Mouse (Mus musculus) forebrain, postnatal 0 days (tissue): Measurements from ENCODE around the gene Shroom3. TPM values are rescaled to one million over a fixed set of nuclear protein-coding genes. Genes with fewer than 3 reads are reported as not detected.

Experiments used
- ATAC-seq: fragments of 200-750 bp; cut with Nextera tagmentation; 2 replicates; pipeline ENCODE4 v1.8.0; 2017; ENCODE audit warnings: mild to moderate bottlenecking, moderate library complexity
- DNase-seq: peaks from one replicate; pipeline ENCODE4 v3.0.0-alpha.2; 2015
- H3K27ac ChIP-seq: fragments of 300-500 bp; sonication (generic); 2 replicates; pipeline ENCODE4 v1.5.1; 2014; ENCODE audit warnings: low read depth, mild to moderate bottlenecking, antibody characterized with exemption, low read length, moderate library complexity, mixed read lengths
- H3K27me3 ChIP-seq: fragments of 300-500 bp; sonication (generic); 2 replicates; pipeline ENCODE4 v1.6.1; 2014; ENCODE audit warnings: mild to moderate bottlenecking, low read length, mixed read lengths; ENCODE audit not compliant: insufficient read depth
- H3K36me3 ChIP-seq: fragments of 300-500 bp; sonication (generic); 2 replicates; pipeline ENCODE4 v1.6.1; 2014; ENCODE audit warnings: mild to moderate bottlenecking, moderate library complexity; ENCODE audit not compliant: insufficient read depth
- H3K4me1 ChIP-seq: fragments of 300-500 bp; sonication (generic); 2 replicates; pipeline ENCODE4 v1.6.1; 2014; ENCODE audit warnings: antibody characterized with exemption; ENCODE audit not compliant: insufficient read depth
- H3K4me2 ChIP-seq: fragments of 300-500 bp; sonication (generic); 2 replicates; pipeline ENCODE4 v1.6.1; 2014; ENCODE audit warnings: low read depth, mild to moderate bottlenecking, moderate library complexity
- H3K4me3 ChIP-seq: fragments of 300-500 bp; sonication (generic); 2 replicates; pipeline ENCODE4 v1.5.1; 2014; ENCODE audit warnings: low read depth, low read length, mixed read lengths
- H3K9ac ChIP-seq: fragments of 300-500 bp; sonication (generic); 2 replicates; pipeline ENCODE4 v1.6.1; 2014; ENCODE audit warnings: mild to moderate bottlenecking
- H3K9me3 ChIP-seq: fragments of 300-500 bp; sonication (generic); 2 replicates; pipeline ENCODE4 v1.6.1; 2016; ENCODE audit warnings: low read length
- CTCF ChIP-seq: sonication (generic); IDR thresholded peaks from 2 replicates; pipeline ENCODE4 v1.5.1; 2016; ENCODE audit warnings: antibody characterized with exemption, control low read depth, low read depth
- WGBS: fragments of 180-500 bp; shearing (Covaris S2); extraction: QIAGEN DNeasy Blood & Tissue Kit; methylation state at CpG from one replicate; pipeline ENCODE4 v1.1.7; 2014; 5-methylcytosine and 5-hydroxymethylcytosine counted together
- polyA plus RNA-seq: library from polyadenylated mRNA; unstranded; fragments of >200 nt; fragmentation: Nextera tagmentation; extraction: Ambion mirVana; gene quantifications from 2 replicates; pipeline ENCODE4 v1.2.1, GENCODE M21; 2015
- total RNA-seq: library from RNA; depleted of rRNA; stranded (reverse); fragments of >200 nt; gene quantifications from 2 replicates; pipeline ENCODE4 v1.2.3, GENCODE M21; 2014

Shroom3 gene
- total and polyA plus RNA-seq, 2 experiments from 2014 or later: 0.91 to 5.8 TPM

DNA sequence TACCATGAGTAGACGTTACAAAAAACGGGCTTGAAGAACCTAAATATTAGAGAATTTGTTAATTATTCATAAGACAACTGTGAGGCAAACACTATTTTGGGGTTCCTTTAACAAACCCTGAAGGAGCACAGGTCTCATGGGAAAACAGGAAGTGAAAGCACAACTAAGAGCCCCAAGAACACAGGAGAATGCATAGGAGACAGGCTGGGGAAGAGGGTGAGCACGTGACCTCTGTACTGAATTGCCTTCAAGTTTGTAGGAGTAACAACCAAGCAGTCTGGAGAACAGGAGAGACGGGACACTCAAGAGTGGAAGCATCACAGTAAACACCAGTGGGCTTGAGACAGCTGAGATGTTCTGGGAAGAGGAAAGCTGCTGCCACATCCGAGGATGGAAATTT, 16.4 kb upstream of the Shroom3 start:
- H3K4me3 ChIP-seq: no peak overlapping the region
- DNase-seq: no peak
- no peak for ATAC-seq
- no peaks in the 10 kb centered on the region for H3K36me3 ChIP-seq
- 86% methylated on average over 5 of the region's 5 CpGs for WGBS
- no peaks in the 10 kb centered on the region for H3K4me1 ChIP-seq
- H3K9me3 ChIP-seq: no peaks in the 10 kb centered on the region
- H3K9ac ChIP-seq: no peak overlapping the region
- no peak for TF ChIP-seq CTCF
- no peak overlapping the region for H3K27ac ChIP-seq
- no peak overlapping the region for H3K4me2 ChIP-seq
- no peaks in the 10 kb centered on the region for H3K27me3 ChIP-seq

DNA sequence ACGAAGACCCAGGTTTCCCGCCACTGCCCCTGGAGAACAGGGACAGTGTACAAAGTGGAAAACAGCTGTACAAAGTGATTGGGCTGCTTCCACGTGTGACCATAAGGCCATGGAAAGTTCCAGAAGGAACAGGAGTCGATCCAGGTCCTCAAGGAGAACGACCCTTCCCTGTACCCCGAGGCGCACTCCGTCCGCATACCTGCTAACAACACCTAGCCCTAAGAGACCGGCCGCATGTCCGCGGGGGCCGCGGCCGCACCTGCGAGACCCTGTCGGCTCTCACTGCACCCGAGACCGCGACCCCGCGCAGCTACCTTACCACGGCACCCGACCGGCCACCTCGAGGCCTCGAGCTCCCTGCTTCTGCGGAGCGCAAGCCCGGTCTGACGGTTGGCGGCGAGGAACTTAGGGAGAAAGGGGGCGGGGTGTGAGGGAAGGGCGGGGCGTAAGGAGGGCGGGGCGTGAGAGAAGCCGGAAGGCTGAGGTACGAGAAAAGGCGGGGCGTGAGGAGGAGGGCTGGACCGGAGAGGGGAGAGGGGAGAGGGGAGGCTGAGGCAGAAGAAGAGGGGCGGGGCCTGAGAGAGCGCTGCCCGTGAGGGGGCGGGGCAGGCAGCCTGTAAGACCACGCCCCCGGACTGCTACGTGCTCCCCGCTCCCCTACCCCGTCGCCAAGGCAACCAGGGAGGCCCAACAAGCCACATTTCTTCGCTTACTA, 8.2 kb upstream of the Shroom3 start, which contains the start of gene Ccdc158:
TSS of gene Ccdc158 (minus strand) at position 413 of the 715 bp plus-strand sequence.
- DNase-seq (peak; percentile 90), ATAC-seq (peak; percentile 92)
- peak within 1 kb of the TSS; percentile 49 for H3K9ac ChIP-seq
- TF ChIP-seq CTCF: no peak
- peak within 1 kb of the TSS; percentile 55 for H3K4me3 ChIP-seq
- 17% methylated on average over 49 of the region's 55 CpGs for WGBS
- H3K9me3 ChIP-seq: no peaks in the 10 kb centered on the region
- no peaks in the 10 kb centered on the region for H3K27me3 ChIP-seq
- no peaks in the 10 kb centered on the region for H3K36me3 ChIP-seq
- H3K4me1 ChIP-seq: no peaks in the 10 kb centered on the region
- H3K27ac ChIP-seq: no peak within 1 kb of the TSS
- H3K4me2 ChIP-seq: peak within 1 kb of the TSS; percentile 82

DNA sequence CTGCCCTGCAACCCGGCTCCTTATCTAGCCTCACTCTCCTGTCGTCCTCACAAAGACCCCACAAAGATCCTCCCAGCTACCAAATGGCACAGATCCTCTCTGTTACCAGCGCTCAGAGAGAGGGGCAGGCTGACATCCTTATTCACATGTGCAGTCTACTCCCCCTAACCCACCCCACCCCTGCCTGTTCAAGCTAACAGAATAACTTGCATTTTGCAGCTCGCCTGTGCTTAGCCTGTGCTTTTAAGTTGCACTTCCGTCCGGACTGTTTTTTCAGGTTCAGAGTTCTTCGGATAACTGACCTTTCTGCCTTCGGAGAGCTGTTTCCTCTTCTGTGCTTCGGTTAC, 7.7 kb upstream of the Shroom3 start:
- Histone ChIP-seq H3K4me2 (peak overlapping the region; percentile 82), H3K27ac (no peak overlapping the region), H3K9me3 (no peaks in the 10 kb centered on the region), H3K4me3 (peak overlapping the region; percentile 55), H3K4me1 (no peaks in the 10 kb centered on the region), H3K27me3 (no peaks in the 10 kb centered on the region), H3K36me3 (no peaks in the 10 kb centered on the region), H3K9ac (peak overlapping the region; percentile 49)
- TF ChIP-seq CTCF: no peak
- 0% methylated on average over 9 of the region's 9 CpGs for WGBS
- ATAC-seq (peak; percentile 77), DNase-seq (no peak)

- WGBS: 18% methylated on average over 4 of the region's 4 CpGs
These were observed 3.8 kb upstream of the Shroom3 start for GRCm38 (mm10) chr5:92679441-92679840.

GRCm38 (mm10) chr5:92681861-92682260, 1.4 kb upstream of the Shroom3 start:
- 82% methylated on average over 10 of the region's 10 CpGs for WGBS
- ATAC-seq: no peak
- Histone ChIP-seq H3K4me2 (no peak overlapping the region), H3K4me3 (no peak overlapping the region), H3K27ac (no peak overlapping the region), H3K27me3 (no peaks in the 10 kb centered on the region), H3K36me3 (no peaks in the 10 kb centered on the region), H3K4me1 (peaks cover 4% of the 10 kb centered on the region; the same call in 1 of the 2 replicates), H3K9ac (no peak overlapping the region), H3K9me3 (no peaks in the 10 kb centered on the region)
- TF ChIP-seq CTCF: no peak
- DNase-seq: no peak

More at GRCm38 (mm10) chr5:92679441-92679840, 3.8 kb upstream of the Shroom3 start:
- peak; percentile 83 for DNase-seq
- Histone ChIP-seq H3K4me3 (no peak overlapping the region), H3K4me1 (peaks cover 4% of the 10 kb centered on the region; the same call in 1 of the 2 replicates), H3K27me3 (no peaks in the 10 kb centered on the region), H3K27ac (no peak overlapping the region), H3K9me3 (no peaks in the 10 kb centered on the region), H3K4me2 (no peak overlapping the region), H3K36me3 (no peaks in the 10 kb centered on the region), H3K9ac (no peak overlapping the region)
- ATAC-seq: peak; percentile 40; the same call in 1 of the 2 replicates
- TF ChIP-seq CTCF: peak; percentile 78

- H3K4me1 ChIP-seq: peaks cover 4% of the 10 kb centered on the region; the same call in 1 of the 2 replicates
- H3K4me3 ChIP-seq: peak overlapping the region; percentile 50
- H3K36me3 ChIP-seq: no peaks in the 10 kb centered on the region
- no peaks in the 10 kb centered on the region for H3K9me3 ChIP-seq
- H3K27ac ChIP-seq: peak overlapping the region; percentile 15; the same call in 1 of the 2 replicates
- peak overlapping the region; percentile 98 for H3K4me2 ChIP-seq
- ATAC-seq (peak; percentile 16; the same call in 1 of the 2 replicates), DNase-seq (no peak)
- no peak; the same call in 1 of the 2 replicates for TF ChIP-seq CTCF
- peak overlapping the region; percentile 54 for H3K9ac ChIP-seq
- H3K27me3 ChIP-seq: no peaks in the 10 kb centered on the region
- under 1% methylated on average over 39 of the region's 39 CpGs for WGBS
These were observed 450 bp upstream of the Shroom3 start for GRCm38 (mm10) chr5:92682621-92683348.

DNA sequence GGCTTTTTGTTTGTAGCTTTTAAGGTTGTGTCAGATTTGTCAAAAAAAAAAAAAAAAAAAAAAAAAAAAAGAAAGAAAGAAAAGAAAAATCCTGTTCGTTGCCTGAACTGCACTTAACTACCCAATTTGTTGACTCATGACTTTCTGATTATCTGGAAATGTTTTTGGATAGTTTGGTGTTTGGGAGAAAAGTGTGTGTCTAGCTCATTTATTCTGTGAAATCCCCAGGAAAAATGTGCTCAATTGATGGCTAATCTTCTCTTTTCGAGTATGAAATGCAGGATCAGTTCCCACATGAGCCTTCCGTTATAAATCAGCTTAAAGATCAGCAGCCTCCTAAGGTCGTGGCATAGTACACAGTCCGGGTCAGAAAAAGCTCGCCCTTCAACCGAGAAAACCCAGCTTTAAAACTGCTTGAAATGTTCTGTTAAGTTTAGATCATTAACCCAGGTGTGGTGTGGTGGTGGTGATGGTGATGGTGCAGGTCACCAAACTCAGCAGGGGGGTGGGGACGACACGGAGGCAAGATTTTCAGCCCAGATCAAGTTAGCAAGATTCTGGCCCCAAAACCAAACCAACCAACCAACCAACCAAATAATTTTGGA, 738 bp downstream of the Shroom3 start:
- no peak overlapping the region for H3K27ac ChIP-seq
- peaks cover 4% of the 10 kb centered on the region; the same call in 1 of the 2 replicates for H3K4me1 ChIP-seq
- no peaks in the 10 kb centered on the region for H3K36me3 ChIP-seq
- peak overlapping the region; percentile 54 for H3K9ac ChIP-seq
- H3K27me3 ChIP-seq: no peaks in the 10 kb centered on the region
- peak overlapping the region; percentile 98 for H3K4me2 ChIP-seq
- no peak for TF ChIP-seq CTCF
- no peak for ATAC-seq
- peak overlapping the region; percentile 50 for H3K4me3 ChIP-seq
- no peaks in the 10 kb centered on the region for H3K9me3 ChIP-seq
- WGBS: 12% methylated on average over 9 of the region's 9 CpGs
- no peak for DNase-seq
